Mouse (Mus musculus): ENCODE data around the gene Trim25. TPM values are rescaled to one million over a fixed set of nuclear protein-coding genes. Genes with fewer than 3 reads are reported as not detected.

Trim25 gene
- polyA plus RNA-seq, 1 experiment, result 21.9 TPM

DNA sequence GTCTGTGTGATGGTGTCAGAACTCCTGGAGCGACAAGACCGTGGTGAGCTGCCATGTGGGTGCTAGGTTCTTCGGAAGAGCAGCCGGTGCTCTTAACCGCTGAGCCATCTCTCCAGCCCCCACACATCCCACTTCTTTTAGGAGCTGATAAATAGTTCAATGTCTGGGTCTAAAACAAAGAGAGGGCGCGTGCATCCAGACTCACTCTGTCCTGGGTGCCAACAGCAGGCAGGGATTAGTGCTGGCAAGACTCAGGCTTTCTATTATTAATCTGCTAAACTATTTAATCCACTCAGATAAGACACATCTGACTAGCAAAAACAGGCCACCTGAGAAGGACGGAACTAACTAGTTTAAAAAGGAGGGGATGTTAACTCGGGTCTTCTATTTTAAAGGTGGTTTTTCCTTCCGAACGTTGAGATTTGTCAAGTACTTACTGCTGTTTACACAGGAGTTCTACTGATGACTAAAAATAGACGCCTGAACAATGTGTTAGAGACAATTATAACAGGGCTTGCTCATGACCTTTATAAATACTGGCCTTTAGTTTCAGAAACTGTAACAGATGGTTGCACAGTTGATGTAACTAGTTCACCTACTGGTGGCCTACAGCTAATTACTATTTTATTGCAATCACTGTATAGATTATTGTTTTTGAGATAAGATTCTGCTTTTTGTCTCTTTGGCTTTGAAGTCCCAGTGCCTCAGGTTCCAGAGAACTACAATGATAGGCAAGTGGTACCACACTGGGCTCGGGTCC, 56.9 kb downstream of the Trim25 start:
- no peak for DNase-seq (ENCODE audit: low read depth, low spot score)
- 54% methylated on average over 13 of the region's 13 CpGs for WGBS

DNA sequence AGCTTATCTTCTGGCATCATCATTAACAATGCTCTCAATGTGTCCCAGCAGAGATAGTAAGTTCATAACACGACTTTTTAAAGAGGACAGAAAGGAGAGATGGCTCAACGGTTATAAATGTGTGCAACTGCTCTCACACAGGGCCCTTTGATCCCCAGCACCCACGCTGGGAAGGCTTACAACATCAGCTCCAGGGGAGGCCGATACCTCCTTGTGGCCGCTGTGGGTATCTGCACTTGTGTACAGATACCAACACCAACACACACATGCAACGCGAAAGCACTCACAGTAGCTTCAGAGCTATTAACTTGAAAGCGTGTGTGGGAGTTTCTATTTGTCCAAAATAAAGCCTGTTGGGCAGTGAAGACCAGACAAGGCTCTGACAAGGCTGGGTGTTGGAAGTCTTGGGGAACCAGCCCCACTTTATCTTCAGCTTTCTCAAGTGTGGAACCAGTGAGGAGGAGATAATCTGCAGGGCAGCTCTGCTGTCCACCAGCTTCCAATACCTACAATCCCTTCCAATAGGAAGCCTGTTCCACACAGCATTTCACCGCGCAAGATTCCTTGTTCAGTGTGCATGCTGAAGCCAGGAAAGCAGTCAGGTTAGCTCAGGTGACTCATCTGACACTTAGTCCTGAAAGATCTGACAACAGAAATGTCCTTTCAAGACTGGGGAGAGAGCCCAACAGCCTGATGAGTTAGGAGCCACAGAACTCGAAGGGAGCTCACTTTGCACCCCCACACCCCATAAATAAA, 59.5 kb downstream of the Trim25 start:
- no peak for DNase-seq (ENCODE audit: low read depth, low spot score)
- 60% methylated on average over 11 of the region's 11 CpGs for WGBS

DNA sequence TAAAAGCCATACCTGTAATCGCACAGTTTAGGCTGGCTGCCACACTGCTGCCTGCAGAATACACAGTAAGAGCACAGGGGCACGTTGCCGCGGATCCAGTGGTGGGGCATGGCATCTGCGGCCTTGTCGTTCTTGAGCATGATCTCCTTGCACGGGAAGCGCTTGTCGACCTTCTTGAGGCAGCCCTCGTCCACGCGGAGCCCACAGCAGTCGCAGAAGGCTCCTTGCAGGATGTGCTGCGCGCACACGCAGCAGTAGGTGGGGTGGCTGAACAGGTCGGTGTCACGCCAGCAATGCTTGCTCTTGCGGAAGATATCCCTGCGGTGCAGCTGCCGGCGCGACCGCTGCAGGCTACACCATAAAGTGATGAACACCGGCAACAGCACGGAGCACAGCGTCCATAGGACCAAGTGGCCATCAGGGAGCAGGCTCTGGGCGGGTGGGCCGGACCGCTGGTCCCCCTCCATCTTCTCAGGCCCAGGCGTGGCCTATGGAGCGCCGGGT, 60.8 kb downstream of the Trim25 start:
- under 1% methylated on average over 33 of the region's 33 CpGs for WGBS
- DNase-seq (ENCODE audit: low read depth, low spot score), result no peak

DNA sequence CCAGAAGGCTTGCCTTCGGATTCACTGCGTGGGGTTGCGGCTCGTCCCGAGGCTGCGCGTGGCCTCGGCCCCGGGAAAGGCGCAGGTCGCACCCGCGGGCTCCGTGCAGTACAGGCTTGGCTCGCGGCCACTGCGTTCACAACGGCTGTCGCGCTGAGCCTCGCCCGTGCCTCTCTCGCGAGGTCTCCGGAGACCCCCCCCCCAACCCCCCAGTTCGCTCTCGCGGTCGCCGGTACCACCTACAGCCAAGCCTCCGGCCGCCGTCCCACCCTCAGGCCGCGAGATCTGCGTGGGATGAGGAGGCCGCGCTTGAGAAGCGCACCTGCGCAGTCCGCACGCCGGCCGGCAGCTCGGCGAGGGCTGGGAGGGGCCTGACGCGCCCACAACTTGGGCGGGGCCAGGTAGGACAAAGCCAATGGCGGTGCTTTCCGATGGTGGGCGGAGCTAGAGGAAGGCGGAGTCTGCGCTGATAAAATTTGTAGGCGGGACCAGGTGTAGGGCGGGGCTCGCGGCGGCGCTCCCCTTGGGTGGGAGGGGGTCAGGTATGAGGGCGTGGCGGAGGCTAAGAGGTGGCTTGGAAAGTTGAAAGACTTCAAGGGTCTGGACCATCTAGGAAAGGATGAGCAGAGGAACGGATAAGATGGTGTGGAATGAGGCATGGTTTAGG, 61.4 kb downstream of the Trim25 start:
- WGBS, result under 1% methylated on average over 63 of the region's 63 CpGs
- peak; percentile 67 for DNase-seq (ENCODE audit: low read depth, low spot score)

DNA sequence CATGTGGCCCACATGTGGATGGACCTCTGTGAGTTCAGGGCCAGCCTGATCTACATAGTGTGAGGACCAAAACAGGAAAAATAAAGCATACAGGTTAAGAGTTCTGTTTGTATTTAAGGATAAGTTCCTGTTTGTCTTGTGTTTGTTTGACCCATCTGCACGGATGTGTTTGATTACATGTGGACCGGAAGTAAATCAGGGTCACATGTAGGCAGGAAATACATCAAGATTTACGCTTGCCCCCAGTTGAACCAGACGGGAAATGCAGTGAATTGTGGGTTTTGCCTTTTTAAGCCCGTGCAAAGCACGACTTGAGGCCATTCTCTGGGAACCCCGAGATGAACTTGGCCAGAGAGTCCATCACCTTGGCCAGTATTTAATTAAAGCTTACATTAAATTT, 62.2 kb downstream of the Trim25 start:
- 70% methylated on average over 7 of the region's 7 CpGs for WGBS
- DNase-seq (ENCODE audit: low read depth, low spot score), result no peak

DNA sequence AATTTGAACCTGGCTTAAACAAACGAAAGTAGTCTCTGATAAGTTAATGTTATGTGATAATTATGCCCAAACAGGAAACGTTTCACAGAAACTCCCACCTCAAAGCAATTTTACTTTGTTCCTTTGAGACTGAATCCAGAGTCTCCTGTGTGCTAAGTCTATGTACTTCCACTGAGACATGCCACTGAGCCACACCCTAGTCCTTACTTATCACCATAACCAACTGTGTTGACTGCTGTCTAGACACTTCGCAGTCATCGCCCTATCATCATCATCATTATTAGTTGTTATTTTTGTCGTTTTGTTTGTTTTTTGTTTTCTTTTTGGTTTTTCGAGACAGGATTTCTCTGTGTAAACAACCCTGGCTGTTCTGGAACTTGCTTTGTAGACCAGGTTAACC, 65.1 kb downstream of the Trim25 start:
- 60% methylated on average over 6 of the region's 6 CpGs for WGBS
- DNase-seq (ENCODE audit: low read depth, low spot score), result no peak

DNA sequence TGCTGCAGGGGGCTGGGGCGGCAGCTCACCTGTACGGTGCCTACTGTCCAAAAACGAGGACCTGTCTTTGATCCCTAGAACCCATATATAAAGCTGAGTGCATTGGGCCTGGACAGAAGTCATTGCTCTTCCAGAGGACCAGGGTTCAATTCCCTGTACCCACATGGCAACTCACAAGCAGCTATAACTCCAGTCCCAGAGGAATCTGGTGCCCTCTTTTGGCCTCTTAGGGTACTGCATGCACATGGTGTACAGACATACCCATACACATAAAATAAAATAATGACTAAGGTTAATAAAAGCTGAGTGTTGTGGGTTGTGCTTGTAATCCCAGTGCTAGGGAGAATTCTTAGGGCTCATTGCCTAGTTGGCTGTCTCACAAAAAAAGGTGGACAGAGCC, 66.1 kb downstream of the Trim25 start:
- 97% methylated on average over 3 of the region's 3 CpGs for WGBS
- no peak for DNase-seq (ENCODE audit: low read depth, low spot score)

DNA sequence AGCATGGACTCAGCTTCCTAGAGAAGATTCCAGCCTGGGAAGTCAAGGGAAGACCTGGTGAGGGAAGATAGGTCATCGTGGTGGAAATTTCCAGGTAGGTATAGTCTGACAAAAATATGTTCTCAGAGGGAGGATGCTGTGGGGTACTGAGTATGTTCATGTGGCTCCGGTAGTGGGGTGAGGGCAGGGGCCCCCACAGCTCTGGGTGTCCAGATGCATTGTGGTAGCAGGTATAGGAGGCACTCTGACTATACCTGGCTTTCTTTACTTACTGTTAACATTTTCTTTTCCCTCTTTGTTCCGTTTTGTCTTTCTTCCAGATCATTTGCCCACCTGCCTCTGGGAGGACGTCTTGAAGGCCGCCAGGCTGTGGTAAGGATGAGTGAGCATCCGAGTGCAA, 67.0 kb downstream of the Trim25 start:
- WGBS, result 85% methylated on average over 6 of the region's 6 CpGs
- DNase-seq (ENCODE audit: low read depth, low spot score), result no peak

DNA sequence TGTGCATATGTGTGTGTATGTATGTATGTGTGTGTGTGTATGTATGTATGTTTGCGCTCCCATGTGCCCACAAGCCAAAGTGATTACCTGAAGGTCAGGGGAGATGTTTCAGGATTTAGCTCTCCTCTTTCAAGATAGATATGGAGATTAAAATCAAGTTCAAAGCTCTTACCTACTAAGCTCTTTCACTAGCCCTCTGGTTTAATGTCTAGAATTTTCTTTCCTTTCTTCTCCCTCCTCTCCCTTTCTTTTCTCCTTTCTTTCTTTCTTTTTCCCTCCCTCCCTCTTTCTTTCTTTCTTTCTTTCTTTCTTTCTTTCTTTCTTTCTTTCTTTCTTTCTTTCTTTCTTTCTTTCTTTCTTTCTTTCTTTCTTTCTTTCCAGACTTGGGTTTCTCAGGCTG, 67.6 kb downstream of the Trim25 start, which contains the start of gene Dgke:
Gene Dgke (minus strand): TSS at position 101 of the 400 bp plus-strand sequence.
- DNase-seq (ENCODE audit: low read depth, low spot score), result no peak
- 98% methylated on average over 1 of the region's 1 CpGs for WGBS

DNA sequence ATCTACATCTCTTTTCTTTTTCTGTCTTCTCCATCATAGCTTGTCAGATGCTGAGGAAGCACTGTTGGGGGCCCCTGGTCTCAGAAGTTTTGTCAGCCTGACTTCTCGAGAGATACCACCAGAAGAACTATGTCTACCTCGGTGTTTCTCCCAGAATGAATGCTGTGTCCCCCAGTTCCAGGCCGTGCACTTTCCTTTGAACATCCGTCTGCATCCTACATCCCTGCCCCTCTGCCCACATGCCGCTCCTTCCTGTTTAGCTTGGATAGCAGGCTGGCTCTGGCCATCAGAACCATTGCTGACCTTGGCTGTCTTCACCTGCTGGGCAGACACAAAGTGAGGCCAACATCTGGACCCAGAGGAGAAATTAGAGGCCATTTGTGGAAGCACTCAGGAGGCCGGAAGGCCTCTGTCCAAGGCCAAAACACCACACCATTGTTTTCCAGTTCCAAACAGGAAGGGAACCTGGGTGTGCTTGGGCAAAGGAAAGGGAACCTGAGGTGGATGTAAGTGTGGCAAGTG, 68.2 kb downstream of the Trim25 start:
- no peak for DNase-seq (ENCODE audit: low read depth, low spot score)
- 81% methylated on average over 6 of the region's 6 CpGs for WGBS

DNA sequence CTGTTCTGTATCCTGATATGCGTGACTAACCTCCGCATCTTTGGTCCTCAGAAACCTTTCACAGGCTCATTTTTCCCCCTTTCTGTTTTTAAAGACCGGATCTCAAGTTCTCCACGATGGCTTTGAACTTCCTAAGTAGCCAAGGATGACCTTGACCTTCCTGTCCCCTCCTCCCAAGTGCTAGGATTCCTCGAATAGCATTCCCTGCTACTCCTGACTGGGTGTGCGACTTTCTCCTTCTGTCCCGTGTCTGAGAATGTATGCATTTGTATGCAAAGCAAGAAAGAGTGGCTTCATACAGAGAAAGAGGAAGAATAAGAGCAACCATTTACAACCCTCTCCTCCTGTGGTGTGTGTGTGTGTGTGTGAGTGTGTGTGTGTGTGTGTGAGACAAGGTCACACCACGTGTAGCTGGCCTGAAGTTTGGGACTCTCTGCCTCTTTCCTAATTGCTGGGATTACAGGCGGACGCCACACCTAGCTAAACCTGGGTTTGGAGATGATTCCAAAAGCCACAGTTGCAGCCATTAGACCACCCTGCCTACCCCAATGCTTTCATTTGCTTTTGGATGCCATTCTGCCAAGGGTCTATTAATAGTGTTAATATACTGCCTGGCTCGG, 68.8 kb downstream of the Trim25 start:
- 62% methylated on average over 11 of the region's 11 CpGs for WGBS
- no peak for DNase-seq (ENCODE audit: low read depth, low spot score)

DNA sequence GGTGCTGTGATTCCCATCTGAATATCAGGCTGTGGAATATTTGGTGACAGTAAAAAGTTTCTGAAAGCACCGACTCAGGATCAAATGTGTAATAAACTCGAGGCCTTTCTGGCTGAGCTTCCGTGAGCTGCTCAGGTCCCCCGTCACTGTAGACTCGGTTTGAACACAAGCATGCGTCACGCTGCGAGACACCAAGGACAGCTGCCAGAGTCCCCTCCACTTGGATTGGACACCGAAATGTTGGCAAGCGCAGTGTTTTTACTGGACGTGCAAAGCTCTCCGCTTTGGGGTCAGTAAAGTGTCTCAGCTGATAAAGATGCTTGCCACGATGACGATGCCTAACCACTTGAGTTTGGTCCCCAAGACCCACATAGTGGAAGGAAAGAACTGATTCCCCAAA, 69.5 kb downstream of the Trim25 start:
- 84% methylated on average over 14 of the region's 14 CpGs for WGBS
- no peak for DNase-seq (ENCODE audit: low read depth, low spot score)

DNA sequence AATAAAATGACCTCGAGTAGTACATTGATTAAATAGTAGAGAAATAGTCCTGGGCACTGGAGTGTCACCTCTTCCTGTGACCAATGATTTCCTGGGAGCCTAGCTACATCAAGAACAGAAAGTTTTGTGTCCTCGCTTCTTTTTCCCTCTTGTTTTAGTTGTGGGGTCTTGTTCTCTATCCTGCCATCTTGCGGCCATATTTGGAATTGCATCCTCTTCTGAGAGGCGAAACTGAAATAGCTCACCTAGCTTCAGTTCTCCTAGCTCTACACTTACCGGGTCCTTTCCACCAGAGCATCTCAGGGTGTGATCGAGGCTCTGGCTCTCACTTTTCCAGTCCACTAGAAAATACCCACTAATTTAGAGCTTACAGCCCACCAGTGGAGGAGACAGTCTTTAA, 70.1 kb downstream of the Trim25 start:
- DNase-seq (ENCODE audit: low read depth, low spot score), result no peak
- 14% methylated on average over 6 of the region's 6 CpGs for WGBS

Other genes starting within 250 kb of the Trim25 start
- gene Akap1, start 134.8 kb upstream of the Trim25 start, polyA plus RNA-seq (2012; rRNA removed), result 40.5 and 51.9 TPM in 2 replicates
- gene Scpep1, start 43.9 kb upstream of the Trim25 start, polyA plus RNA-seq (2012; rRNA removed), result 46.2 and 56.2 TPM in 2 replicates
- 0.69 and 0.99 TPM in 2 replicates for gene Elobl, start 32.4 kb upstream of the Trim25 start, polyA plus RNA-seq (2012; rRNA removed)
- 2.5 and 4.0 TPM in 2 replicates for gene Coil, start 29.1 kb upstream of the Trim25 start, polyA plus RNA-seq (2012; rRNA removed)
- gene Dgke, start 67.5 kb downstream of the Trim25 start, polyA plus RNA-seq (2012; rRNA removed), result 1.1 and 2.5 TPM in 2 replicates
- 0.60 and 0.61 TPM in 2 replicates for gene Gm525, start 74.5 kb downstream of the Trim25 start, polyA plus RNA-seq (2012; rRNA removed)

All from large intestine, adult 2 months (tissue).